Mouse (Mus musculus) heart, postnatal 0 days (tissue): ENCODE data around the gene Zbtb46.

ENCODE experiments used
- CTCF ChIP-seq: IDR thresholded peaks from 2 replicates; pipeline ENCODE4 v1.5.1; 2016; ENCODE audit warnings: antibody characterized with exemption, control low read depth, low read depth
- EP300 ChIP-seq: IDR thresholded peaks from 2 replicates; pipeline ENCODE4 v1.6.1; 2016; ENCODE audit warnings: antibody characterized with exemption, low read depth

DNA sequence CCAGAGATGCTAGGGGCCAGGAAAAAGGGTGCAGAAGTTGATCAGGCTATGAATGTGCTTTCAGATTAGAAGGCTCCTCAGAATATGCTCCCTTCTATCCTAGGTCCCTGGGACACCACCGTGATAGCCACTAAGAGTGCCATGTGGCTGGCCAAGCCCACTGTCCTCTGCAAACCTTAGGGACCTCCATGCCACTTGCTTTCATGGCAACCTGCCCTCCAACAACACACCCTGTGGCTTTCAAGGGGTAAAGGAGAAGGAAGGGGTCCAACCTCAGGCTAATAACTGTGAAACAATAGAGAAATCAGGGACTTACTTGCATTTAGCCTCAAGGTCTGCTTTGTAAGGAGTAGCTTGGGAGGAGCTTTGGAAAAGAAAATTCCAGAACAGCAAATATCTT is 3.4 kb upstream of the Zbtb46 start:
- TF ChIP-seq CTCF (no peak), EP300 (no peak)
